In the genomic region with DNA sequence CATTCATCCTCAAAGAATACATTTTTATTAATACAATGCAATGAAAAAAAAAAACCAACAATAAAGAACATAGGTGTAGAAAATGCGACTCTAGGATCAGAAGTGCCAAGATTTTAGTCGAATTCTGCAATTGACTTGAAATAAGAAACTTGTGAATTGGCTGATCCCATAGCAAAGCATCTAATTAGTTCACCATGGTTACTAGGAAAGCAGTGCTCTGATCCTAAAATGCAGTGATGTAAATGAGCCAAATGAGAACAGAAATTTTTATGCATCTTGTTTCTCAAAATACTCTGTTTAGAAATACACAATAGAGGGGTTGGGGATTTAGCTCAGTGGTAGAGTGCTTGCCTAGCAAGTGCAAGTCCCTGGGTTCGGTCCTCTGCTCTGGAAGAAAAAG, we compare ENCODE assay signal across 8 mouse cellular contexts. TPM values are rescaled to one million over a fixed set of nuclear protein-coding genes. Genes with fewer than 3 reads are reported as not detected.
DNase-seq lines count a peak whose midpoint lies in the region; ATAC-seq and TF ChIP-seq lines count a peak whose summit lies in the region.

No protein-coding gene starts in this region.

- H3K4me1 ChIP-seq in heart, embryonic 12.5 days (replicated peaks) = peaks cover 10% of the 10 kb centered on the region
- peaks cover 6% of the 10 kb centered on the region for H3K4me1 ChIP-seq in lung, embryonic 16.5 days (replicated peaks; ENCODE audit: control insufficient read depth, insufficient read depth, low read length)
- peaks cover 23% of the 10 kb centered on the region for H3K4me1 ChIP-seq in hindbrain, embryonic 15.5 days (replicated peaks)

- no peak overlapping the region for H3ac ChIP-seq in myocyte (ENCODE audit: control insufficient read depth, insufficient read length)

- no peaks in the 10 kb centered on the region for H3K9me3 ChIP-seq in heart, embryonic 12.5 days (replicated peaks)
- H3K9me3 ChIP-seq in lung, embryonic 16.5 days (ENCODE audit: control insufficient read depth, low read length) = no peaks in the 10 kb centered on the region
- no peaks in the 10 kb centered on the region for H3K9me3 ChIP-seq in hindbrain, embryonic 15.5 days

- no peak overlapping the region; the same call in 1 of the 2 replicates for H3K27ac ChIP-seq in heart, embryonic 12.5 days (ENCODE audit: poor library complexity, severe bottlenecking)
- H3K27ac ChIP-seq in lung, embryonic 16.5 days (ENCODE audit: low read length) = 0 out of 2 replicates have a peak overlapping the region, but pooled peaks have one; percentile 87
- no peak overlapping the region for H3K27ac ChIP-seq in hindbrain, embryonic 15.5 days (replicated peaks)

- no peak overlapping the region for H3K4me3 ChIP-seq in heart, embryonic 12.5 days
- no peak overlapping the region for H3K4me3 ChIP-seq in lung, embryonic 16.5 days (ENCODE audit: low read length)
- no peak overlapping the region for H3K4me3 ChIP-seq in hindbrain, embryonic 15.5 days
- peak overlapping the region; percentile 89 for H3K4me3 ChIP-seq in myocyte

- intact Hi-C loops in heart, postnatal 25 days (cut with DNase I) = no loop called here

- peak overlapping the region; percentile 68; the same call in 1 of the 2 replicates for H3K4me2 ChIP-seq in heart, embryonic 12.5 days
- no peak overlapping the region for H3K4me2 ChIP-seq in lung, embryonic 16.5 days (ENCODE audit: low read depth, low read length)
- peak overlapping the region; percentile 69 for H3K4me2 ChIP-seq in hindbrain, embryonic 15.5 days
- H3K4me2 ChIP-seq in myocyte (ENCODE audit: low read depth) = no peak overlapping the region

- H3K36me3 ChIP-seq in heart, embryonic 12.5 days = peaks cover 8% of the 10 kb centered on the region; the same call in 1 of the 2 replicates
- H3K36me3 ChIP-seq in lung, embryonic 16.5 days (ENCODE audit: control insufficient read depth, insufficient read depth, low read length) = peaks cover 2% of the 10 kb centered on the region; the same call in 1 of the 2 replicates
- H3K36me3 ChIP-seq in hindbrain, embryonic 15.5 days = 0 out of 2 replicates have a peak, but pooled peaks cover under 1% of the 10 kb centered on the region
- H3K36me3 ChIP-seq in myocyte (ENCODE audit: control insufficient read depth, insufficient read depth) = peaks cover under 1% of the 10 kb centered on the region

- H3K79me2 ChIP-seq in myocyte (ENCODE audit: control insufficient read depth, insufficient read depth) = peaks cover 16% of the 10 kb centered on the region

- TF ChIP-seq POLR2A in myocyte (IDR thresholded peaks at IDR 0.05; ENCODE audit: insufficient read length, low read depth) = no peak

- WGBS in heart, embryonic 12.5 days = 82% methylated on average over 3 of the region's 3 CpGs
- 86% methylated on average over 3 of the region's 3 CpGs for WGBS in lung, embryonic 16.5 days
- 82% methylated on average over 3 of the region's 3 CpGs for WGBS in hindbrain, embryonic 15.5 days

- ATAC-seq in heart, embryonic 12.5 days (ENCODE audit: insufficient number of reproducible peaks, low FRiP score) = no peak
- ATAC-seq in lung, embryonic 16.5 days (ENCODE audit: low read depth) = no peak
- ATAC-seq in hindbrain, embryonic 15.5 days (ENCODE audit: low FRiP score, low read depth) = no peak

- H3K27me3 ChIP-seq in heart, embryonic 12.5 days (replicated peaks) = no peaks in the 10 kb centered on the region
- H3K27me3 ChIP-seq in lung, embryonic 16.5 days (ENCODE audit: control insufficient read depth, insufficient read depth, low read depth, low read length) = no peaks in the 10 kb centered on the region
- H3K27me3 ChIP-seq in hindbrain, embryonic 15.5 days = no peaks in the 10 kb centered on the region
- H3K27me3 ChIP-seq in myocyte (ENCODE audit: control insufficient read depth, insufficient read depth, insufficient read length) = no peaks in the 10 kb centered on the region

- H3K9ac ChIP-seq in heart, embryonic 12.5 days = no peak overlapping the region
- H3K9ac ChIP-seq in lung, embryonic 16.5 days (ENCODE audit: low read length) = no peak overlapping the region
- H3K9ac ChIP-seq in hindbrain, embryonic 15.5 days = no peak overlapping the region

- no peak for DNase-seq in heart, postnatal 25 days (ENCODE audit: low spot score)
- DNase-seq in lung, postnatal 25 days (ENCODE audit: low spot score) = no peak
- DNase-seq in spleen, postnatal 36 days (ENCODE audit: low spot score in 2 of 2) = no peak
- no peak for DNase-seq in kidney, postnatal 4 days

TF ChIP-seq in myocyte, 11 proteins besides CTCF, POLR2A, EP300 and RAD21:
- no peak for TF ChIP-seq TCF3 (IDR thresholded peaks at IDR 0.05; ENCODE audit: insufficient read length, low read depth)

RNA-seq across cellular contexts. Expression of a gene that starts 1.2 kb away (rescaled TPM):
- polyA plus RNA-seq in heart, embryonic 12.5 days (2016; fragmentation: Nextera tagmentation; extraction: Ambion mirVana) = 96.3 and 96.9 TPM in 2 replicates
- 100 to 1,000 TPM; 102 to 106 TPM for total RNA-seq in heart, postnatal 25 days (2021)
- 113 TPM in 2 replicates for polyA plus RNA-seq in lung, embryonic 16.5 days (2015; fragmentation: Nextera tagmentation; extraction: Ambion mirVana)
- polyA plus RNA-seq in hindbrain, embryonic 15.5 days (2015; fragmentation: Nextera tagmentation; extraction: Ambion mirVana) = 81.3 and 95.6 TPM in 2 replicates
- polyA plus RNA-seq in myocyte (2012; fragmentation: generic; extraction: Trizol) = 111 TPM

RNA-seq across cellular contexts. Expression of a gene that starts 57.6 kb away (rescaled TPM):
- 32.1 and 32.2 TPM in 2 replicates for polyA plus RNA-seq in heart, embryonic 12.5 days (2016; fragmentation: Nextera tagmentation; extraction: Ambion mirVana)
- 10 to 100 TPM; 11.3 to 12.5 TPM for total RNA-seq in heart, postnatal 25 days (2021)
- polyA plus RNA-seq in lung, embryonic 16.5 days (2015; fragmentation: Nextera tagmentation; extraction: Ambion mirVana) = 30.6 and 37.2 TPM in 2 replicates
- polyA plus RNA-seq in hindbrain, embryonic 15.5 days (2015; fragmentation: Nextera tagmentation; extraction: Ambion mirVana) = 28.2 and 32.6 TPM in 2 replicates
- 8.3 TPM for polyA plus RNA-seq in myocyte (2012; fragmentation: generic; extraction: Trizol)

Comparison
In these comparisons a context has a peak if more than half of its experiments do, and no peak if none do; other contexts are left out.
1. H3K4me2 ChIP-seq: peak in heart, embryonic 12.5 days (single experiment) and hindbrain, embryonic 15.5 days (single experiment); none in lung, embryonic 16.5 days (single experiment) and myocyte (single experiment).